Mouse (Mus musculus) CH12.LX (cell line): ENCODE results near the gene Nenf.

Experiments
- E2F4 ChIP-seq: IDR thresholded peaks from 2 replicates; pipeline ENCODE4 v1.6.1; 2011; ENCODE audit warnings: low read depth, low read length, improper control_type of control experiment; ENCODE audit not compliant: insufficient replicate concordance
- ELF1 ChIP-seq: IDR thresholded peaks from 2 replicates; pipeline ENCODE4 v1.6.1; 2014; ENCODE audit warnings: low read depth, mild to moderate bottlenecking, inconsistent platforms, low read length, improper control_type of control experiment
- POLR2A ChIP-seq: IDR thresholded peaks from 2 replicates; pipeline ENCODE4 v1.6.1; 2011; ENCODE audit warnings: low read depth, mild to moderate bottlenecking, improper control_type of control experiment, low read length
- RCOR1 ChIP-seq: conservative IDR thresholded peaks from 2 replicates; pipeline ENCODE4 v1.6.1; 2012; ENCODE audit warnings: low read depth, mild to moderate bottlenecking, inconsistent platforms, low read length, improper control_type of control experiment

DNA sequence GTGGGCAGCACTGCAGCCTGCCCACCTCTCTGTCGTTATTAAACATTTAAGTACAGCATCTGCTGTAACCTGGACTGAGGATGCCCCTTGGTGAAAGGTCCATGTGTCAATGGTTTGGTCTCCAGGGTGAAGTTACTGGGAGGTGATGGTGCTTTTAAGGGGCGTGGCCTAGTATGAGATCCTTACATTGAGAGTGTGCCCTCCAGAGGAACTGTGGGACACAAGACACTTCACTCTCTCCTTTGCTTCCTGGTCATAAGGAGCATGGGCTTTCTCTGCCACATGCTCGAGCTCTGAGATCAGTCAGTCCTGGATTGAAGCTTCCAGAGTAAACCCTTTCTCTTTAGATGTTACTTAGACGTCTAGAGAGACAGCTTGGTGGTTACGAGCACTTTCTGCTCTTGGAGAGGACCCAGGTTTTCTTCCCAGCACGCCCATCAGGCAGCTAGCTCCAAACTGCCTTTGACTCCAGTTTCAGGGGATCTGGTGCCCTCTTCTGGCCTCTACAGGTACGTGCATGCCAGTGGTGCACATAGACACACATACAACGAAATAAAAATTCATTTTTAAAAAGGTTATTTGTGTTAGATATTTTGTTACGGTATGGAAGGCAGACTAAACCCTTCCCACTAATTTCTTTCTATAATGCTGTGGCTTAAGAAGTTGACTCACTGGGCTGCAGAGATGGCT lies 10.1 kb downstream of the Nenf start:
- no peak for TF ChIP-seq E2F4
- no peak for TF ChIP-seq ELF1
- no peak for TF ChIP-seq RCOR1
- TF ChIP-seq POLR2A = no peak
